Mouse (Mus musculus) midbrain, embryonic 16.5 days (tissue): ENCODE measurements around the gene Cpped1. TPM values are rescaled to one million over a fixed set of nuclear protein-coding genes. Genes with fewer than 3 reads are reported as not detected.

ENCODE experiments used
- ATAC-seq: fragments of 200-750 bp; cut with Nextera tagmentation; 2 replicates; pipeline ENCODE4 v1.8.0; 2017; ENCODE audit warnings: moderate TSS enrichment
- H3K27ac ChIP-seq: fragments of 300-500 bp; sonication (generic); 2 replicates; pipeline ENCODE4 v1.5.1; 2014; ENCODE audit warnings: mild to moderate bottlenecking, low read length, mixed read lengths
- H3K27me3 ChIP-seq: fragments of 300-500 bp; sonication (generic); 2 replicates; pipeline ENCODE4 v1.6.1; 2014; ENCODE audit warnings: low read depth, low read length, mixed read lengths; ENCODE audit not compliant: control insufficient read depth, insufficient read depth
- H3K36me3 ChIP-seq: fragments of 300-500 bp; sonication (generic); 2 replicates; pipeline ENCODE4 v1.6.1; 2014; ENCODE audit warnings: mild to moderate bottlenecking, low read length, moderate library complexity, mixed read lengths; ENCODE audit not compliant: control insufficient read depth, insufficient read depth
- H3K4me1 ChIP-seq: fragments of 300-500 bp; sonication (generic); 2 replicates; pipeline ENCODE4 v1.6.1; 2014; ENCODE audit warnings: mild to moderate bottlenecking, low read length, mixed read lengths; ENCODE audit not compliant: control insufficient read depth, insufficient read depth
- H3K4me2 ChIP-seq: fragments of 300-500 bp; sonication (generic); 2 replicates; pipeline ENCODE4 v1.6.1; 2014; ENCODE audit warnings: mild to moderate bottlenecking, low read length, mixed read lengths
- H3K4me3 ChIP-seq: fragments of 300-500 bp; sonication (generic); 2 replicates; pipeline ENCODE4 v1.5.1; 2014; ENCODE audit warnings: low read depth, mild to moderate bottlenecking, low read length, moderate library complexity, mixed read lengths
- H3K9ac ChIP-seq: fragments of 300-500 bp; sonication (generic); 2 replicates; pipeline ENCODE4 v1.6.1; 2014; ENCODE audit warnings: low read depth, low read length, mixed read lengths
- H3K9me3 ChIP-seq: fragments of 300-500 bp; sonication (generic); replicated peaks from 2 replicates; pipeline ENCODE4 v1.6.1; 2014; ENCODE audit warnings: mild to moderate bottlenecking, low read length, mixed read lengths; ENCODE audit not compliant: control insufficient read depth, poor library complexity, severe bottlenecking
- WGBS: fragments of 180-500 bp; shearing (Covaris S2); extraction: QIAGEN DNeasy Blood & Tissue Kit; methylation state at CpG from one replicate; pipeline ENCODE4 v1.1.7; 2014; 5-methylcytosine and 5-hydroxymethylcytosine counted together
- polyA plus RNA-seq: library from polyadenylated mRNA; unstranded; fragments of >200 nt; fragmentation: Nextera tagmentation; extraction: Ambion mirVana; gene quantifications from 2 replicates; pipeline ENCODE4 v1.2.1, GENCODE M21; 2015

Gene Cpped1
- polyA plus RNA-seq, 1 experiment from 2014 or later: 15.6 TPM

DNA sequence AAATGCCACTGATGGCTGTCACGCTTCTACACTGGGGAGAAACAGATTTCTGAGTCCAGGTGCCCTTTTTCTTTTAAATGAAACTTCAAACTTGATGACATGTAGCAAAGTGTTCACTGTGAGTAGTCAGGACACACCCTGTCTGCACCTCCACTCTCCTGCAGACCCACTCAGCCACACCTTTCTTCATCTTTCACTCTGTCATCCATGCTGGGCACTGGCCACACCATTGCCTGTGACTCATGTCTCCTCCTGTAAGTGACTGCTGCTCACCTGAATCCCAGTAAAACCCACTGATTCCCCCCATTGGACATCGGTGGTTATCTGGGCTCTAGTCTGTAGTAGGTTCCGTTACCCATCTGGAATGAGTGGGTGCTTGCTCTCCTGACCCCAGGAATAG lies 118.8 kb downstream of the Cpped1 start:
- no peak for ATAC-seq
- Histone ChIP-seq H3K9me3 (no peaks in the 10 kb centered on the region), H3K4me1 (no peaks in the 10 kb centered on the region), H3K27ac (no peak overlapping the region), H3K27me3 (no peaks in the 10 kb centered on the region), H3K4me3 (no peak overlapping the region), H3K4me2 (no peak overlapping the region), H3K36me3 (no peaks in the 10 kb centered on the region), H3K9ac (no peak overlapping the region)
- 93% methylated on average over 3 of the region's 3 CpGs for WGBS

DNA sequence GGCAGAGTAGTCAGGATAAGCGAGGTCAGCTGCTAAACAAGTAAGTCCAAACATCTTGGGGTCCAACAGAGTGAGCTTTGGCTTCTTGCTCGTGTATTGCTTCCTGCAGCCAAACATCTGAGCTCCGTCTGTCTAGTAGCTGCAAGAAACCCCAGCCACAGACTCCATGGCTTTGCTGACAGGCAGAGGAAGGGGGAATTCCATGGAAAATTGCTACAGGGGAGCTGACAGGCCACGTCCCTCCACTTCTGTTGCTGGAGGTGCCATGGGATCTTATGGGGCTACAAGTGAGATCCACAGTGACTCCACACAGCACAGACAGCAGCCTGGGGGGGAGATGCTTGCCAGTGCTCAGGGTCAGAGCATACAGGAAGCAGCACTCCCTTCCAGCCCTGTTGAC lies 123.4 kb downstream of the Cpped1 start:
- Histone ChIP-seq H3K4me3 (no peak overlapping the region), H3K36me3 (no peaks in the 10 kb centered on the region), H3K4me2 (no peak overlapping the region), H3K4me1 (no peaks in the 10 kb centered on the region), H3K9ac (no peak overlapping the region), H3K27ac (no peak overlapping the region), H3K9me3 (no peaks in the 10 kb centered on the region), H3K27me3 (no peaks in the 10 kb centered on the region)
- no peak for ATAC-seq
- WGBS: 81% methylated on average over 4 of the region's 4 CpGs

DNA sequence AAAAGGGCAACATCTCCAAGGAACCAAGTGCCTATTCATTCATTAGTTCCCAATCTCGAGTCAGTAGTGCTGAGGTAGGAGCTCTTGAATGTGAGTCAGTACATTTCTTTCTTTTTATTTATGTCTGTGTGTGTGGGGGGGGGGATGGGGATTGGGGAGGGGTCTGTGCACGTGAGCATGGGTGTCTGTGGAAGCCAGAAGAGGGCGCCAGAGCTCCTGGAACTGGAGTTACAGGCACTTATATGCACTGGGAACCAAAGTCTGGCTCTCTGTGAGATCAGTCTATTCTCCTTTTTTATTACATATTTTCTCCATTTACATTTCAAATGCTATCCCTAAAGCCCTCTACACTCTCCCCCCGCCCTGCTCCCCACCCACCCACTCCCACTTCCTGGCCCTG lies 124.9 kb downstream of the Cpped1 start:
- Histone ChIP-seq H3K9ac (no peak overlapping the region), H3K4me3 (no peak overlapping the region), H3K27ac (no peak overlapping the region), H3K36me3 (no peaks in the 10 kb centered on the region), H3K27me3 (no peaks in the 10 kb centered on the region), H3K9me3 (no peaks in the 10 kb centered on the region), H3K4me2 (no peak overlapping the region), H3K4me1 (no peaks in the 10 kb centered on the region)
- WGBS: 69% methylated on average over 4 of the region's 4 CpGs
- no peak for ATAC-seq

DNA sequence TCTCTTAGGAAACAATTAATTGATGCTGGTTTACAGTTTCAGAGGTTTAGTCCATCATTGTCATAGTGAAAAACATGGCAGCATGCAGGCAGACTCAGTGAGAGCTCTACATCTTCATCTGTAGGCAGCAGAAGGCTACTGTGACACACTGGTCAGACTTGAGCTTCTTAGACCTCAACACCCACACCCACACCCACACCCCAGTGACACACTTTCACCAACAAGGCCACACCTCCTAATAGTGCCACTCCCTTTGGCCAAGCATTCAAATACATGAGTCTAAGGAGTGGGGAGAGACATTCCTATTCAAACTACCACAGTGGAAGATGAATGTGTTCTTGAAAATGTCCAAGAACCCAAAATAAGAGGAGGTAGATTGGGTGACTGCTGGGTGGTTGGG lies 125.9 kb downstream of the Cpped1 start:
- ATAC-seq: no peak
- H3K9ac ChIP-seq: no peak overlapping the region
- no peak overlapping the region for H3K4me3 ChIP-seq
- no peaks in the 10 kb centered on the region for H3K36me3 ChIP-seq
- H3K4me2 ChIP-seq: no peak overlapping the region
- H3K27me3 ChIP-seq: no peaks in the 10 kb centered on the region
- H3K4me1 ChIP-seq: no peaks in the 10 kb centered on the region
- H3K9me3 ChIP-seq: no peaks in the 10 kb centered on the region
- no peak overlapping the region for H3K27ac ChIP-seq

DNA sequence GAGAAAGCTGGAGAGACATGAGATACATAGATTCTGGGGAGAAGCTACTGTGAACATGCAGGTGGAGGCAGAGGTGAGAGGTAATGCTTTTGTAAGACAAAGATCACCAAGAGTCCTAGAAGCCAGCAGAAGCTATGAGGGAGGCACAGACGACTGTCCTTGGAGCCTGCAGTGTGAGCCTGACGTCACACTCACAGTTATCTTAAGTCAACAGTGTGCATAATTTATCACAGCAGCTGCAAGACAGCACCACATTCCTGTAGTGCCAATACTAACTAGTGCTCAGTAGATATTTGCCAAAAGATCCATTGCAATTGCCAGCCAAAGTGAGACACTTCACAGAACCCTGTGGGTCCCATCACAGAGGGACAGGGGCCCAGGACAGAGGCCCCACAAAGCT lies 127.2 kb downstream of the Cpped1 start:
- Histone ChIP-seq H3K27me3 (no peaks in the 10 kb centered on the region), H3K9ac (no peak overlapping the region), H3K4me3 (no peak overlapping the region), H3K9me3 (no peaks in the 10 kb centered on the region), H3K36me3 (no peaks in the 10 kb centered on the region), H3K27ac (no peak overlapping the region), H3K4me1 (no peaks in the 10 kb centered on the region), H3K4me2 (no peak overlapping the region)
- ATAC-seq: 0 out of 2 replicates have a peak, but pooled peaks have one; percentile 25
- WGBS: 48% methylated on average over 2 of the region's 2 CpGs

DNA sequence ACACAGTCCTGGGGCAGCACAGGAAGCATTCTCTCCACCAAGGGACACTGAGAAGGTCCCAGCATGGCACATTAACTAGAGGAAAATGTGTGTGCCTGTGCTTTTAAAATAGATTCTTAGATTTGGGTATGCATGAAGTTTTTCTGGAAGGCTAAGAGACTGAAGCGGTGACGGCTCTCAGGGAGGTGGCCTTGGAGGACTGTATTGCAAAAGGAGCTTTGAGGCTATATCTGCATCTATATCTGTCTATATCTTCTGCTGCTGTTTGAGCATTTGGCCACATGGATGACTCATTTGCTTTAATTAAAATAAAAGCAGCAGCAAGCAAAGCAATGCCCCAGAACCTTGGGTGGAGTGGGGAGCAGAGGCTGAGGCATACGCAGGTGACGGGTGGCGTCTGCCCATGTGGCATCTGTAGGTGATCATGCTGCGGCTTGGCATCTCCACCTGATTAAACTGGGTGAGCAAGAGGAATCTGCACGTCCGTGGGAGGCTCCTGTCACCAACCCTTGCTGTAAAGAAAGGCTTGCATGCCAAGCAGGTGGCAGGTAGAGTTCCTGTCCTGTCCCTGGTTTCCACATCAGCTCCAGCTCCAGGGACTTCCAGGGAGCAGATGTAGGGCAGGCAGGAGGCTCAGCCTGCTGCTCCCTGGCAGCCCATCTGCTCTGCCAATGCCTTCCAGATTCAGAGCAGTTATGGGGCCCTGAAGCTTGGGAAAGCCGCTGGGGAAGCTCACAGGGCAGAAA lies 130.4 kb downstream of the Cpped1 start:
- H3K27ac ChIP-seq: no peak overlapping the region
- no peaks in the 10 kb centered on the region for H3K27me3 ChIP-seq
- 86% methylated on average over 9 of the region's 9 CpGs for WGBS

DNA sequence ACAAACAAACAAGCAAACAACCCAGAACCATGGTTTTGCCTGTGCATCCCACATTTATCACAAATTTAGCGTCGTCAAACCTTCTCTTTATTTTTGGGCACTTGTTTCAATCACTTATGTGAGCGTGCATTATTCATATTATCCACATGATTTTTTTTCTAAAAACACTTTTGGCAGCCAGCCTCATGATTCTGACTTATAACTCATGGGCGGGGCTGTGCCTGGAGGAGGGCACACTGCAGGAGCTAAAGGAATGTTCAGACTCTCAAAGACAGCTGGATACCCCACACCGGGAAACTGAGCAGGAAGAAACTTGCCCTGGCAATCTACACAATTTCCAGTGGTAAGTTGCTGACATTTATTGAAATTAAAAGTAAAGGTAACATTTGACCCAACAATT lies 131.1 kb downstream of the Cpped1 start:
- H3K9ac ChIP-seq: no peak overlapping the region

More for the DNA sequence above, 130.4 kb downstream of the Cpped1 start:
- no peaks in the 10 kb centered on the region for H3K36me3 ChIP-seq
- H3K9ac ChIP-seq: no peak overlapping the region
- H3K4me2 ChIP-seq: no peak overlapping the region
- no peaks in the 10 kb centered on the region for H3K9me3 ChIP-seq
- ATAC-seq: no peak
- H3K4me1 ChIP-seq: no peaks in the 10 kb centered on the region
- no peak overlapping the region for H3K4me3 ChIP-seq

DNA sequence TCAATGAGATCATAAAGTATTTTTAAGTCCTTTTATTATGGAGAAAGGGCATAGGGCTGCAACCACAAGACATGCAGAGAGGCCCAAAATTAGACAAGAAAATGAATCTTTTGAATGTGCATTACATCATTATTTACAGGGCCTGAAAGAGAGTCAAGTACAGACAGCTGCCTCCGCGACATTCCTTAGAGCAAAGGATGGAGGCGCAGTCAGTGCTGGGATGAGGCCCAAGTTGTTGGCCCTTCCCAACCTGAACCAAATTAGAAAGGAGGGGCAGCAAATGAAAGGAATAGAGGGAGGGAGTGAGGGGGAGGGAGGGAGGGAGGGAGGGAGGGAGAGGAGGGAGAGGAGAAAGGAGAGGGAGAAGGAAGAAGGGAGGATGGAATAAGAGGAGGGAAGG lies 132.7 kb downstream of the Cpped1 start:
- no peak overlapping the region for H3K27ac ChIP-seq
- no peaks in the 10 kb centered on the region for H3K4me1 ChIP-seq
- H3K9me3 ChIP-seq: no peaks in the 10 kb centered on the region
- no peak overlapping the region for H3K9ac ChIP-seq
- no peaks in the 10 kb centered on the region for H3K36me3 ChIP-seq
- ATAC-seq: no peak
- no peaks in the 10 kb centered on the region for H3K27me3 ChIP-seq
- H3K4me2 ChIP-seq: no peak overlapping the region
- 84% methylated on average over 3 of the region's 3 CpGs for WGBS
- H3K4me3 ChIP-seq: no peak overlapping the region

More for the DNA sequence above, 131.1 kb downstream of the Cpped1 start:
- Histone ChIP-seq H3K9me3 (no peaks in the 10 kb centered on the region), H3K4me1 (no peaks in the 10 kb centered on the region), H3K4me2 (no peak overlapping the region), H3K27me3 (no peaks in the 10 kb centered on the region), H3K36me3 (no peaks in the 10 kb centered on the region), H3K4me3 (no peak overlapping the region), H3K27ac (no peak overlapping the region)
- WGBS: 88% methylated on average over 5 of the region's 5 CpGs
- no peak for ATAC-seq

DNA sequence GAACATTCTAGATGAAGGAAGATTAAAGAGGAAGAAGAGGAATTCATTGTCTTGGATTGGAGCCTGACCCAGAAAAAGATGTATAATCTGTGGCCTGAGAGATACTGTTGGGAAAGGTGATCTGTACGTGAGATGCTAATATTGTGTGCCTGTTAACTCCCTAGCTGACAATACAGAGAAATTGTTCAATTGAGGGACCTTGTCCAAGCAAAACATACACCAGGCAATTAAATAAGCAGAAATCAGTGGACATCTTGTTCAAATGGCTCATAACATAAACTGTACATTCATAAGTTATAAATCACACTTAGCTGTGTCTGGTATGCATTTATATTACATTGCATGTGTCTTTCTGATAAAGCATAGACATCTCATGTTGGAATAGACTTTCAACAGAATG lies 134.9 kb downstream of the Cpped1 start:
- Histone ChIP-seq H3K27ac (no peak overlapping the region), H3K4me2 (no peak overlapping the region), H3K9me3 (no peaks in the 10 kb centered on the region), H3K4me3 (no peak overlapping the region), H3K27me3 (no peaks in the 10 kb centered on the region), H3K36me3 (no peaks in the 10 kb centered on the region), H3K4me1 (no peaks in the 10 kb centered on the region), H3K9ac (no peak overlapping the region)
- ATAC-seq: no peak
- WGBS: 79% methylated on average over 1 of the region's 1 CpGs
